Mouse (Mus musculus) intestine, embryonic 16.5 days (tissue): Measurements from ENCODE around the gene Lyst. TPM values are rescaled to one million over a fixed set of nuclear protein-coding genes. Genes with fewer than 3 reads are reported as not detected.

Experiments
- ATAC-seq: fragments of 200-750 bp; cut with Nextera tagmentation; 2 replicates; pipeline ENCODE4 v1.8.0; 2017; ENCODE audit warnings: moderate TSS enrichment, moderate library complexity
- H3K27ac ChIP-seq: fragments of 300-500 bp; sonication (generic); 2 replicates; pipeline ENCODE4 v1.5.1; 2014; ENCODE audit warnings: mild to moderate bottlenecking, low read length
- H3K27me3 ChIP-seq: fragments of 300-500 bp; sonication (generic); replicated peaks from 2 replicates; pipeline ENCODE4 v1.6.1; 2014; ENCODE audit warnings: low read length, control low read depth, mixed read lengths; ENCODE audit not compliant: control insufficient read depth, insufficient read depth
- H3K36me3 ChIP-seq: fragments of 300-500 bp; sonication (generic); 2 replicates; pipeline ENCODE4 v1.6.1; 2014; ENCODE audit warnings: low read length, control low read depth; ENCODE audit not compliant: control insufficient read depth, insufficient read depth
- H3K4me1 ChIP-seq: fragments of 300-500 bp; sonication (generic); 2 replicates; pipeline ENCODE4 v1.6.1; 2014; ENCODE audit warnings: low read length, control low read depth, mixed read lengths; ENCODE audit not compliant: control insufficient read depth, insufficient read depth
- H3K4me2 ChIP-seq: fragments of 300-500 bp; sonication (generic); 2 replicates; pipeline ENCODE4 v1.6.1; 2014; ENCODE audit warnings: low read depth, low read length, control low read depth
- H3K4me3 ChIP-seq: fragments of 300-500 bp; sonication (generic); 2 replicates; pipeline ENCODE4 v1.5.1; 2014; ENCODE audit warnings: mild to moderate bottlenecking, low read length
- H3K9ac ChIP-seq: fragments of 300-500 bp; sonication (generic); 2 replicates; pipeline ENCODE4 v1.6.1; 2014; ENCODE audit warnings: low read depth, low read length
- H3K9me3 ChIP-seq: fragments of 300-500 bp; sonication (generic); 2 replicates; pipeline ENCODE4 v1.6.1; 2016; ENCODE audit warnings: low read length, control low read depth; ENCODE audit not compliant: control insufficient read depth
- WGBS: fragments of 180-500 bp; shearing (Covaris S2); extraction: QIAGEN DNeasy Blood & Tissue Kit; methylation state at CpG from one replicate; pipeline ENCODE4 v1.1.7; 2014; 5-methylcytosine and 5-hydroxymethylcytosine counted together
- polyA plus RNA-seq: library from polyadenylated mRNA; unstranded; fragments of >200 nt; fragmentation: Nextera tagmentation; extraction: Ambion mirVana; gene quantifications from 2 replicates; pipeline ENCODE4 v1.2.1, GENCODE M21; 2015

Lyst gene
- polyA plus RNA-seq, 1 experiment from 2014 or later: 3.0 TPM

DNA sequence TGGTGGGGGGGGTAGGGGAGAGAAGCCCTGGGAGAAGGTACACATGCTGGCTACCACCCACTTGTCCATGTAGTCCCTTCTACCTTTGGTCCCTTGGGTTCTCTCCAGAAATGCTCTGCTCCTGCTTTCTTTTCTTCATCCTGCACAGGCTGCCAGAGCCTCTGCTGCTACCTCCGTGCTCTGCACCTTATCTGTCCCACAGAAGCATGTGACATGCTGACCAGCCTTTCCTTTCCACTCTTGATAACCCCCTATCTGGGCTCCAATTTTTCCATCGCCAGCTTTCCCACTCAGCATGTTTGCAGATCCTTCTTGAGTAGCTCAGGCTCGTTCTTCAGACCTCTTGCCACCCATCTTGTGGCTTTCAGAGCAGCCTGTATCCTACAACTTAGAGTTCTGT, 133.1 kb downstream of the Lyst start:
- no peak for ATAC-seq
- Histone ChIP-seq H3K36me3 (no peaks in the 10 kb centered on the region), H3K9me3 (no peaks in the 10 kb centered on the region), H3K4me2 (no peak overlapping the region), H3K27ac (no peak overlapping the region), H3K4me1 (no peaks in the 10 kb centered on the region), H3K27me3 (no peaks in the 10 kb centered on the region), H3K4me3 (no peak overlapping the region), H3K9ac (no peak overlapping the region)
- 79% methylated on average over 3 of the region's 3 CpGs for WGBS

DNA sequence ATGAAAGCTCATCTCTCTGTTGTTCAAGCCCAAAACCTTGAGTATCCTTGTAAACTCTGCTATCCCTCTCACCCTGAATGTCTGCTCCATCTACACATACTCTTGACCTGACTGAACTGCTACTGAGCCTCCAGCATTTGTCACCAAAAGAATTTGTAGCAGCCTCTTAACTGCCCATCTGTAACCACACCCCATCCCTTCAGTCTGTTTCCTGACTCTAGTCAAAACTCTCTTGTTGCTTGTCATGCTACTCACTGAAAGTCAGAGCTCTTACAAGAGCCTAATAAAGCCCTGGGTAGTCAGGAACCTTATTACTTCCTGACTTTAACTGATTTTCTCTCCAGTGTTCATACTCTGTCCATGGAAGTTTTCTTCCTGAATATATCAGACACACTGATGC, 133.6 kb downstream of the Lyst start:
- H3K4me1 ChIP-seq: no peaks in the 10 kb centered on the region
- H3K36me3 ChIP-seq: no peaks in the 10 kb centered on the region
- no peaks in the 10 kb centered on the region for H3K27me3 ChIP-seq
- H3K27ac ChIP-seq: no peak overlapping the region
- H3K4me3 ChIP-seq: no peak overlapping the region
- no peak for ATAC-seq
- no peaks in the 10 kb centered on the region for H3K9me3 ChIP-seq
- H3K4me2 ChIP-seq: no peak overlapping the region
- H3K9ac ChIP-seq: no peak overlapping the region

GRCm38 (mm10) chr13:13739232-13739631, 149.0 kb downstream of the Lyst start:
- no peaks in the 10 kb centered on the region for H3K4me1 ChIP-seq
- no peaks in the 10 kb centered on the region for H3K9me3 ChIP-seq
- no peak overlapping the region for H3K27ac ChIP-seq
- 91% methylated on average over 4 of the region's 4 CpGs for WGBS
- H3K4me3 ChIP-seq: no peak overlapping the region
- H3K4me2 ChIP-seq: no peak overlapping the region
- no peaks in the 10 kb centered on the region for H3K36me3 ChIP-seq
- H3K27me3 ChIP-seq: no peaks in the 10 kb centered on the region
- no peak for ATAC-seq
- H3K9ac ChIP-seq: no peak overlapping the region

- no peak overlapping the region for H3K4me2 ChIP-seq
- H3K27ac ChIP-seq: no peak overlapping the region
- H3K4me1 ChIP-seq: no peaks in the 10 kb centered on the region
- no peak overlapping the region for H3K4me3 ChIP-seq
- WGBS: 89% methylated on average over 3 of the region's 3 CpGs
- H3K9me3 ChIP-seq: no peaks in the 10 kb centered on the region
- no peak for ATAC-seq
- no peaks in the 10 kb centered on the region for H3K36me3 ChIP-seq
- no peak overlapping the region for H3K9ac ChIP-seq
- no peaks in the 10 kb centered on the region for H3K27me3 ChIP-seq
These were observed 155.7 kb downstream of the Lyst start for GRCm38 (mm10) chr13:13745911-13746310.

GRCm38 (mm10) chr13:13775778-13776494, 185.7 kb downstream of the Lyst start:
- Histone ChIP-seq H3K4me3 (no peak overlapping the region), H3K27ac (no peak overlapping the region), H3K9me3 (no peaks in the 10 kb centered on the region), H3K27me3 (no peaks in the 10 kb centered on the region), H3K9ac (no peak overlapping the region), H3K4me2 (no peak overlapping the region), H3K4me1 (no peaks in the 10 kb centered on the region), H3K36me3 (0 out of 2 replicates have a peak, but pooled peaks cover 3% of the 10 kb centered on the region)
- ATAC-seq: no peak

DNA sequence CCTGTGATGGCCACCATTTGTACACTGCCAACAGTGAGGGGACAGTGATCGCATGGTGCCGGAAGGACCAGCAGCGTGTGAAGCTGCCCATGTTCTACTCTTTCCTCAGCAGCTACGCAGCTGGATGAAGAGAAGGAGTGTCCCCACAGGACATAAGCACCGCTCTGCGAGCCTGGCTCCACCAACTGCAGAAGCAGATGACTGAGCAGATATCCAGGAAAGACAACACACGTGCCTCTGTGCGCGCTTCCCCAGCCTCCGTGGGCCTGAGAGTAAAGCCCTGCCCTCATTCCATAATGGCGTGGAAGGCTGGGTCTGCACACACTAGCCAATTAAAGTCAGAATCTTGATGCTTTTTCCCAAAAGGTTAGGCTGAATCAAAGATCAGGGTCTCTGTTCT, 186.9 kb downstream of the Lyst start:
- no peak for ATAC-seq
- Histone ChIP-seq H3K4me2 (no peak overlapping the region), H3K9ac (no peak overlapping the region), H3K27me3 (no peaks in the 10 kb centered on the region), H3K4me1 (no peaks in the 10 kb centered on the region), H3K9me3 (no peaks in the 10 kb centered on the region), H3K27ac (no peak overlapping the region), H3K36me3 (0 out of 2 replicates have a peak, but pooled peaks cover 3% of the 10 kb centered on the region), H3K4me3 (no peak overlapping the region)
- 93% methylated on average over 11 of the region's 11 CpGs for WGBS

GRCm38 (mm10) chr13:13777696-13778095, 187.5 kb downstream of the Lyst start:
- no peak overlapping the region for H3K4me3 ChIP-seq
- H3K9me3 ChIP-seq: no peaks in the 10 kb centered on the region
- no peak for ATAC-seq
- H3K27me3 ChIP-seq: peaks cover under 1% of the 10 kb centered on the region
- H3K36me3 ChIP-seq: 0 out of 2 replicates have a peak, but pooled peaks cover 3% of the 10 kb centered on the region
- H3K4me1 ChIP-seq: no peaks in the 10 kb centered on the region
- no peak overlapping the region for H3K27ac ChIP-seq
- no peak overlapping the region for H3K9ac ChIP-seq
- no peak overlapping the region for H3K4me2 ChIP-seq
- WGBS: 87% methylated on average over 8 of the region's 8 CpGs

DNA sequence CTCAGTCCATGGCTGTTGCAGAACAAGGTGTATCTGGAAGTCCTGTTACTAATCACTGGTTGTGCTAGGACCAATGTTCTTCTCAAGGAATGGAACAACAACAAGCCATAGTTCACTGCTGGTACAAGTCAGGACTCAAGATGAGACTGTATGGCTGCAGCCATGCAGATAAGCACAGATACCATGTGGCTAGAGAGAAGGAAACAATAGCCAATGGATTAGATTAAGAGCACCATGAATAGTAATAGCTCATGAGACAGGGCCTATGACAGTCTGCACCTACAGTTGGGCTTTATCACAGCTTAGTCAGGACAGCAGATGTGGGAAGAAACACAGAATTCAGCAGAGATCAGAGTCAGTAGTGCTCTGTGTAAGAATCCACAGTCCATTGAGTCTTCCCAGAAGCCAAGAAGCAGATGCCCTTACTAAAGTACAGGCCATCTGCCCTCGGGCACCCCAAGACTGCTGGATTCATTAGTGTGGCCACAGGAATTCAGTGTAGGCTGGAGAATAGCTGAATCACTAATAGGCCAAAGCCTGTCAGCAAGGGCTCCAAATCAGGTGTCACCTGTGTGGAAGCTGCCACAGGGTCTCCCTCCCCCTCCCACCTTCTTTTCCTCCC, 188.8 kb downstream of the Lyst start:
- Histone ChIP-seq H3K4me3 (no peak overlapping the region), H3K4me2 (no peak overlapping the region), H3K4me1 (peaks cover 3% of the 10 kb centered on the region), H3K27me3 (peaks cover 13% of the 10 kb centered on the region), H3K9me3 (no peaks in the 10 kb centered on the region), H3K36me3 (0 out of 2 replicates have a peak, but pooled peaks cover 3% of the 10 kb centered on the region), H3K27ac (no peak overlapping the region), H3K9ac (no peak overlapping the region)
- 90% methylated on average over 1 of the region's 1 CpGs for WGBS
- ATAC-seq: no peak

DNA sequence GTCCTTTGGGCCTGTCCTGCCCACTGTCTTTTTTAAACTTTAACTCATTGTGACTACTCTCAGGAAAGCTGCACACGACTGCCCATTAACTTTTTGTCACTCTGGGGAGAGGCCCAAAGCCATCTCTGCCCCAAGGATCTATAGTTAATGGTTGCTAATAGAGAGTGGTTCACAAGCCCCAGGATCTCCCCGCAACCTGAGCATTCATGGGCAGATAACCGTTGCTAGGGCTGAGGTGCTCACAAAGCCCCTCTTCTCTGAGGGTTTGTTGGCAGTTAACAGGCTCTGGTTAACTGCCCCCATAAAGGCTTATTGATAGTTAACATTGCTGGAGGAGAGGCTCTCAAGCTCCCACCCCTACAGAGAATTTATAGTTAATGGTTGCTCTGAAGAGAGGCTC, 190.1 kb downstream of the Lyst start:
- no peak for ATAC-seq
- no peak overlapping the region for H3K27ac ChIP-seq
- no peaks in the 10 kb centered on the region for H3K36me3 ChIP-seq
- no peak overlapping the region for H3K9ac ChIP-seq
- H3K9me3 ChIP-seq: no peaks in the 10 kb centered on the region
- WGBS: 52% methylated on average over 3 of the region's 3 CpGs
- H3K4me2 ChIP-seq: no peak overlapping the region
- H3K27me3 ChIP-seq: peaks cover 27% of the 10 kb centered on the region
- H3K4me1 ChIP-seq: peaks cover 11% of the 10 kb centered on the region
- no peak overlapping the region for H3K4me3 ChIP-seq
